Mouse (Mus musculus): ENCODE data around the gene Dcaf1. TPM values are rescaled to one million over a fixed set of nuclear protein-coding genes. Genes with fewer than 3 reads are reported as not detected.

Gene Dcaf1
- polyA plus RNA-seq, 1 experiment from 2014 or later: 19.7 TPM

GRCm38 (mm10) chr9:106914878-106915277 lies 93.2 kb downstream of the Dcaf1 start:
- no peak for ATAC-seq
- H3K27ac ChIP-seq: no peak overlapping the region
- no peak overlapping the region for H3K9ac ChIP-seq (replicated peaks)
- H3K4me3 ChIP-seq (replicated peaks): no peak overlapping the region
- H3K36me3 ChIP-seq: peaks cover 15% of the 10 kb centered on the region
- no peaks in the 10 kb centered on the region for H3K4me1 ChIP-seq (replicated peaks)
- H3K4me2 ChIP-seq (replicated peaks): no peak overlapping the region
- H3K9me3 ChIP-seq: no peaks in the 10 kb centered on the region
- H3K27me3 ChIP-seq: no peaks in the 10 kb centered on the region
- WGBS: 91% methylated on average over 6 of the region's 6 CpGs

Other genes starting within 250 kb of the Dcaf1 start
- not detected in 2 replicates for gene Iqcf6, start 195.3 kb upstream of the Dcaf1 start, polyA plus RNA-seq (2015; fragmentation: Nextera tagmentation; extraction: Ambion mirVana)
- gene Grm2, start 165.8 kb upstream of the Dcaf1 start, polyA plus RNA-seq (2015; fragmentation: Nextera tagmentation; extraction: Ambion mirVana): 7.7 and 9.6 TPM in 2 replicates
- gene Tex264, start 135.9 kb upstream of the Dcaf1 start, polyA plus RNA-seq (2015; fragmentation: Nextera tagmentation; extraction: Ambion mirVana): 36.8 and 36.9 TPM in 2 replicates
- gene Rad54l2, start 32.7 kb upstream of the Dcaf1 start, polyA plus RNA-seq (2015; fragmentation: Nextera tagmentation; extraction: Ambion mirVana): 8.6 and 10.5 TPM in 2 replicates
- 15.9 and 18.9 TPM in 2 replicates for gene Rbm15b, start 65.6 kb downstream of the Dcaf1 start, polyA plus RNA-seq (2015; fragmentation: Nextera tagmentation; extraction: Ambion mirVana)
- 179 and 192 TPM in 2 replicates for gene Manf, start 70.1 kb downstream of the Dcaf1 start, polyA plus RNA-seq (2015; fragmentation: Nextera tagmentation; extraction: Ambion mirVana)

Measured in midbrain, embryonic 13.5 days (tissue).